Mouse (Mus musculus) erythroid progenitor cell, adult 5-6 weeks (primary cell): ENCODE results near the gene Mitd1. TPM values are rescaled to one million over a fixed set of nuclear protein-coding genes. Genes with fewer than 3 reads are reported as not detected.

Source experiments
- ATAC-seq: replicated peaks from 2 replicates; pipeline ENCODE4 v1.8.0; 2016; ENCODE audit warnings: moderate number of reproducible peaks, mild to moderate bottlenecking, moderate TSS enrichment, inconsistent platforms; ENCODE audit not compliant: poor library complexity, low FRiP score, severe bottlenecking
- total RNA-seq, 2 experiments: library from RNA; stranded (forward) in 1 of 2; stranded (reverse) in 1 of 2; fragments of 150-400 nt in 1 of 2; fragments of 186-747, 209-891 nt in 1 of 2; gene quantifications; 2 replicates each; pipeline versions ENCODE4 v1.2.3 to v1.2.4; 2015 to 2017; ENCODE audit warnings: low replicate concordance in 2 of 2

Mitd1 gene
- 12.2 and 32.1 TPM in 2 replicates for total RNA-seq (2015; ENCODE audit: low replicate concordance)
- total RNA-seq (2017; ENCODE audit: low replicate concordance) = 24.4 and 26.6 TPM in 2 replicates

GRCm38 (mm10) chr1:37890025-37890652, at the start of gene Mitd1, which contains the start of gene Mrpl30:
Gene Mitd1 (minus strand): TSS chr1:37890411.
Gene Mrpl30 (plus strand): TSS chr1:37890477.
- peak; percentile 85 for ATAC-seq

DNA sequence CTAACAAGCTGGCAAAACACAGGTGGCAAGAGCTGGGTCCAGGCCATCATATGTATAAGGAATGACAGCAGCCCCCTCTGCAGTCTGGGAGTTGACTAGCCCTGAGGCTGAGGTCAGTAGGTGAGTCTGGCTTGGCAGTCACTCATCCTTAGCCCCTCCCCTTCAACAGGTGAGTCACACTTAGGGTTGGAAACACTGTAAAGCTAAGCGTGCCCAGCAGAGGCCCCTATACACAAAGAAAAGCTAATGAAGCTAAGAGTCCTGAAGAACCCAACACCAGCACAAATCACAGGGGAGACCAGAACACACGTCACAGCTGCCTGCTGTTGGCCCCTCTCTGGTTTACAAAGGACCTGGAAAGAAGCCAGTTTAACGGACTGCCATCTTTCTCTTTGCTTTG, 41.6 kb upstream of the Mitd1 start:
- ATAC-seq = 0 out of 2 replicates have a peak, but pooled peaks have one; percentile 34

GRCm38 (mm10) chr1:37925971-37926370, 35.8 kb upstream of the Mitd1 start:
- ATAC-seq = no peak

DNA sequence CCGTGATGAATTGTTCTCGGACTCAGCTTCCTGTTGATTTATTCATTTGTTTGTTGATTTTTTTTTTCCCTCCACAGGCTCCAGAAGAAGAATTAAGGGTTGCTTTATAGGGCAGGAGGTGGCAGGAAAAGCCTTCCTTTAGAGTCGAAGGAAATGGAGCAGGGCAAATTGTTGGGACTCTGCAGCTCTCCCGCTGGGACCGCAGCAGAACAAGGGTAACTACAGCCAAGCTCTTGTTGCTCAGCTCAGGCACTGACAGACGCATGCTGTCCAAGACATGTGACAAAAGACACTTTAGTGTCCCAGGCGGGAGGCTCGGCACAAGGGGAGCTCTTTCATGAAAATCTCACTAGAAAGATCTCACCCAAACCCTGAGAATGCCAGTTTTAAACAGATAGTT, 32.3 kb upstream of the Mitd1 start:
- ATAC-seq = no peak

GRCm38 (mm10) chr1:37918096-37918495, 27.9 kb upstream of the Mitd1 start:
- ATAC-seq = no peak

DNA sequence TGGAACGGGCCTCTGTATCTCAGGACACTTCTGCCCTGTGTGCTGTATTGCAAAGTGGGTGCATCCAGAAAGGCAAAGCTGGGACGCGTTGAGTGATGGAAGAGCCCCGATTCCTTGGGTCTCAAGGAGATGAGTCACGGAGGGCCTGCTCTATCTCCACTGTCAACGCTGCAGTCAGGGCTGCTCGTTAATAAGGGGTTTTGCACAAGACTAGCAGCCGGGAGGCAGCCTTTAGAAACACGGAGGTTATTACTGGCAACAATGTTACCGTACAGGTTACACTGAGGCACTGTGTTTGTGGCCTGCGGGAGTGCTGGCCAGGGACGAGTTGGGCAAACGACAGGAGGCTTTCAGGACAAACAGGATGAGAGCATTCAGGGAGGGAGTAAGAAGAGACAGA, 27.5 kb upstream of the Mitd1 start:
- ATAC-seq = no peak

- no peak for ATAC-seq
Measured at GRCm38 (mm10) chr1:37916393-37916792, 26.2 kb upstream of the Mitd1 start, which contains the start of gene Lyg2. Gene Lyg2 (minus strand): TSS chr1:37916493.

GRCm38 (mm10) chr1:37912751-37913150, 22.5 kb upstream of the Mitd1 start:
- no peak for ATAC-seq

- ATAC-seq = no peak
Measured at GRCm38 (mm10) chr1:37903178-37903577, 13.0 kb upstream of the Mitd1 start.

DNA sequence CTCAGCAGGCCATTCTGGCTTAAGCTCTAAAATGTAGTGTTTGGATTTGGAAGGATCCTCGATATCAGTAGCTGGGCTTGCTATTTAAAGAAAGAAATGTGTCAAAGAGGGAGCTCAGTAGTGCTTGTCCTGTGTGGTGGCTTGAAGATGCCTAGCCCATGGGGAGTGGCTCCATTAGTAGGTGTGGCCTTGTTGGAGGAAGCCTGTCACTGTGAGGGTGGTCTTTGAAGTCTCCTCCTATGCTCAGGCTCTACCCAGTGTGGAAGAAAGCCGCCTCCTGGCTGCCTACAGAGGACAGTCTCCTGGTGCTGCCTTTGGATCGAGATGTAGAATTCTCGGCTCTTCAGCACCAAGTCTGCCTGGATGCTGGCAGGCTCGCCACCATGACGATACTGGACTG, 10.1 kb upstream of the Mitd1 start:
- ATAC-seq = no peak

GRCm38 (mm10) chr1:37899816-37900215, 9.6 kb upstream of the Mitd1 start:
- no peak for ATAC-seq

- ATAC-seq = no peak
Measured at GRCm38 (mm10) chr1:37894606-37895005, 4.4 kb upstream of the Mitd1 start.

DNA sequence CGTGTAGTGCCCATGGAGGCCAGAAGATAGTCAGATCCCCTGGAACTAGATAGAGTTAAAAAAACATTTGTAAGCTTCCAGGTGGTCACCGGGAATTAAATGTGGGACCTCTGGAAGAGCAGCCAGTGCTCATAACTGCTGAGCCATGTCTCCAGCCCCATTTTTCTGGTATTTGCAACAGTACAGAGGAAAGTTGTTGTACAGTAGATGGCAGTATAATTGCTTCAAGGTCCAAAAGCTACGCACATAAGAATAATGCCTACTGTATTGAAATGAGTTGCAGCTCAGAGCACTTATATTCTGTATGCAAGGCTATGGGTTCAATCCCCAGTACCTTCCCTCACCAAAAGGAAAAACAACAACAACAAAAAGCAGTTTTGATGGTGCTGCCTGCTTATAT, 1.2 kb upstream of the Mitd1 start:
- no peak for ATAC-seq

DNA sequence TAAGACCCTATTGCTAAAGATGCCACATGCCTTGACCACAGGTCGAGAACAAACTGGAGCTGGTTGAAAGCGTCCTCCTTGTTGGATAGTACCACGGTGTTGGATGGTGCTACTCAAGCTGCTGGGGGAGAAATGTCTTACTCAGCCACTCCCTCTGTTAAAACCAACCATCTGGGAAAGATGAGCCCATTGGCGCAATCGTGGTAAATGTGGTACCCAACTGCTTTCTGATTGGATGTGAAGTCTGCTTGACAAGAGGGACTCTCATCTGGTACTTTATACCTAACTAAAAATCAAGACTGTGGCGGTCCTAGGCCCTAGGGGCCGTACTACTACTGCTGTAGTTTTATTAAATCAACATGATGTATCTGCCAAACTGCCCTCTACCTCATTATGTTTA, 1.0 kb downstream of the Mitd1 start:
- ATAC-seq = peak; percentile 4; the same call in 1 of the 2 replicates

GRCm38 (mm10) chr1:37884451-37884850, 5.8 kb downstream of the Mitd1 start:
- ATAC-seq = peak; percentile 93

- no peak for ATAC-seq
Measured at GRCm38 (mm10) chr1:37883411-37883810, 6.8 kb downstream of the Mitd1 start.

- no peak for ATAC-seq
Measured at GRCm38 (mm10) chr1:37877736-37878460, 12.3 kb downstream of the Mitd1 start.

GRCm38 (mm10) chr1:37873157-37873556, 17.1 kb downstream of the Mitd1 start:
- ATAC-seq = no peak

DNA sequence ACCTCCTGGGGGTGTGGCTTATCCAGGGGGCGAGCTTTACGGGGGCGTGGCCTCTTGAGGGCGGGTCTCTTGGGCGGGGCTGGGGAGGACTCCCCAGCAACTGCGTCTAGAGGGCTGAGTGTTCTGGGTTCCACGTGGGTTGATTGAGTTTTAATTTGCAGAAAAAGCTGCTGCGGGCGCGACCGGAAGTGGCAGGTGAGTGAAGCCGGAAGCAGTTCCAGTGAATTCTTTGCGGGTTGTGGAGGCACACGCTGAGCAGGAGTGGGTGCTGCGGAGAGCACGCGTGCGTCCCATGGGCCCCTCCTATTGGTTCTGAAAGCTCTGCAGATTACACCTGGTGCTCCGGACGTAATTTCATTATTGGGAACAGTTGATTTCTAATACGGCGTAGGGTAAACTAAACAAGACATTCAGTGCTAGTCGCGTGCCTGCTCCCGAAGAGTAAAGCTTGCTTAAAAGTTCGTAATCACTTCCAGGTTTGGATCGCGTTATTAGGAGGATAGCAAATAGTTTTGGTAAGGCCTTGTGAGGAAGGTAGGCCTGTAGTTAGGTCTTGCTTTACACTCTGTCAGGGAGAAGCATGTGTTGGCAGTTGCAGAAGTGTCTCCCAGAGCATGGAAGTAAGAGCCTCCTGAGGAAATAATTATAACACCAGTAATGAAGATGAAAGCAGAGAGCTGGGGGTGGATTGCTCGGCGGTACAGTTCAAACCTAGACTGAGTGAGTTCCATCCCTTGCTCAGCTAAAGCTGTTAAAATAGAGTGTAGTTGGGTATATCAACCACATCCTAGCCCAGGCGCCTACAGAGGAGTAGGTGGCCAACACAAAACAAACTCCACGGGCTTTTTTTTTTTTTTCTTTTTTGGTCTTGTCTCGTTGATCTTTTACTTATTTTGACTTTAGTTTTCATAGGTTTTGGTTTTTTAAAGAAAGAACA, 17.8 kb downstream of the Mitd1 start:
- peak; percentile 85 for ATAC-seq

DNA sequence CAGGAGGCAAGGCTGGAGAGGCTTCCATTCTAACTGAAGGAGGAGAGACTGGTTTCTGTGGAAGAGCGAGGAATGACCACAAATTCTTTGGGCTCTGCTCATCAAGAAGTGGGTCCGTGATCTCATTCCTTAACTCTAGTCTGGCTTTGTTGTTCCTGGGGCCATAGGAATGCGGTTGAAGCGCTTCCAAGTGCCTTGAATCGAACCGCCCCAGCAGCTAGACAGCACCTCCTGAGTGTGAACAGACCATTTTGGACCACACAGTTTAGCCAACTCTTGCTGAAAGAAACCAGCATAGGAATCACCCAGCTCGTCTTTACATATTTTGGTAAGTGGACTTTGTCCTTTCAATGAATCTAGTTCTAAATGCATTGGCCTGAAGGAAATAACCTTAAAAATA, 18.5 kb downstream of the Mitd1 start, which contains the start of gene Lipt1:
TSS of gene Lipt1 (plus strand) at position 35 of the 400 bp plus-strand sequence.
- 0 out of 2 replicates have a peak, but pooled peaks have one; percentile 20 for ATAC-seq
